10 mouse cellular contexts compared by ENCODE assay signal in the genomic region with DNA sequence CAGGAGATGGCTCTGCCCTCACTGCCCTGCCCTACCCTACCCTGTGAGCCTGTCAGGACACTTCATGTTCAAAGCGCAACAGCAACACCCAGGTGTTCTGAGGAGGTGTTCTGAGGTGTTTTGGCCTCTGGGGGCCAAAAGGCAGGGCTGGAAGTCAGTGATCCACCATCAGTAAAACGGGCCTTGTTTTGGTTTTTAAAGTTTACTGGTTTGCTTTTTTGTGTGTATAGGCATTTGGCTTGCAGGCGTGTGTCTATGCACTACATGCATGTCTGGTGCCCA. TPM values are rescaled to one million over a fixed set of nuclear protein-coding genes. Genes with fewer than 3 reads are reported as not detected.
A peak's percentile ranks its signal among the peaks of the same experiment; 100 is the strongest.
DNase-seq lines count a peak whose midpoint lies in the region; ATAC-seq and TF ChIP-seq lines count a peak whose summit lies in the region.
"Had no signal": no experiment of that assay in that cellular context is flagged by ENCODE, and none has a peak within 500 bp of the region (broad histone marks: within the 10 kb centered on the region; RNA-seq: fewer than 3 reads in every experiment).

No protein-coding gene starts in this region.

- no peak for TF ChIP-seq CTCF in heart, adult 2 months (IDR thresholded peaks at IDR 0.05)

- intact Hi-C loops in heart, adult 2 months (cut with DNase I) = loop anchor here (2.0 kb wide), 2 partner anchors 18 to 30 kb away; a partner anchor contains a TSS

- H3K4me3 ChIP-seq in heart, adult 2 months = no peak overlapping the region; the same call in 1 of the 2 replicates
- no peak overlapping the region for H3K4me3 ChIP-seq in neural tube, embryonic 11.5 days (ENCODE audit: low read depth, low read length)
- H3K4me3 ChIP-seq in limb, embryonic 15.5 days = peak overlapping the region; percentile 23
- peak overlapping the region; percentile 51 for H3K4me3 ChIP-seq in stomach, embryonic 16.5 days (replicated peaks; ENCODE audit: low read length)
- H3K4me3 ChIP-seq: myocyte had no signal

- H3K4me2 ChIP-seq in neural tube, embryonic 11.5 days (ENCODE audit: low read depth) = peak overlapping the region; percentile 30; the same call in 1 of the 2 replicates
- peak overlapping the region; percentile 31 for H3K4me2 ChIP-seq in limb, embryonic 15.5 days
- H3K4me2 ChIP-seq in stomach, embryonic 16.5 days (ENCODE audit: low read depth, low read length) = peak overlapping the region; percentile 67

- TF ChIP-seq POLR2A in heart, adult 2 months (IDR thresholded peaks at IDR 0.05; ENCODE audit: insufficient read depth, low read depth, low read length) = no peak

- no peak for DNase-seq in heart, adult 2 months
- no peak for DNase-seq in heart, adult 11 months
- no peak for DNase-seq in neural tube, embryonic 11.5 days (ENCODE audit: low spot score)
- no peak for DNase-seq in neural tube, embryonic 10.5 days (ENCODE audit: extremely low spot score, low spot score)
- no peak for DNase-seq in c-Kit-positive CD71-positive TER-119-positive erythroid progenitor cells, embryonic 14.5 days (ENCODE audit: low spot score)
- no peak for DNase-seq in left cerebral cortex, adult 11 months (ENCODE audit: low spot score)
- DNase-seq: thymus, postnatal 25 days had no signal

- peak overlapping the region; percentile 53 for H3K9ac ChIP-seq in heart, adult 2 months (ENCODE audit: low read depth, low read length)
- no peak overlapping the region for H3K9ac ChIP-seq in neural tube, embryonic 11.5 days (ENCODE audit: low read length)
- no peak overlapping the region for H3K9ac ChIP-seq in limb, embryonic 15.5 days
- peak overlapping the region; percentile 54 for H3K9ac ChIP-seq in stomach, embryonic 16.5 days (ENCODE audit: low read length)

- H3K36me3 ChIP-seq in heart, adult 2 months (ENCODE audit: control insufficient read depth, insufficient read depth, low read length) = no peaks in the 10 kb centered on the region
- H3K36me3 ChIP-seq in neural tube, embryonic 11.5 days (ENCODE audit: control insufficient read depth, insufficient read depth, low read length) = no peaks in the 10 kb centered on the region
- no peaks in the 10 kb centered on the region for H3K36me3 ChIP-seq in limb, embryonic 15.5 days
- H3K36me3 ChIP-seq in stomach, embryonic 16.5 days (ENCODE audit: control insufficient read depth, insufficient read depth, low read length) = no peaks in the 10 kb centered on the region

- no peak overlapping the region; the same call in 1 of the 2 replicates for H3K27ac ChIP-seq in heart, adult 2 months
- H3K27ac ChIP-seq in neural tube, embryonic 11.5 days (ENCODE audit: low read depth, low read length) = no peak overlapping the region
- no peak overlapping the region for H3K27ac ChIP-seq in limb, embryonic 15.5 days
- H3K27ac ChIP-seq in stomach, embryonic 16.5 days (ENCODE audit: low read length) = no peak overlapping the region

- TF ChIP-seq EP300 in heart, adult 2 months (IDR thresholded peaks at IDR 0.05; ENCODE audit: insufficient read depth, low read depth, low read length) = no peak

- ATAC-seq in neural tube, embryonic 11.5 days (ENCODE audit: insufficient read depth, low FRiP score, low TSS enrichment) = no peak
- no peak for ATAC-seq in limb, embryonic 15.5 days (ENCODE audit: insufficient number of reproducible peaks, low FRiP score, low TSS enrichment, low read depth)
- ATAC-seq in stomach, embryonic 16.5 days (ENCODE audit: insufficient read depth, low FRiP score) = no peak; the same call in 1 of the 2 replicates

- H3K4me1 ChIP-seq in heart, adult 2 months (ENCODE audit: control insufficient read depth, insufficient read depth, low read length) = no peaks in the 10 kb centered on the region; the same call in 1 of the 2 replicates
- no peaks in the 10 kb centered on the region for H3K4me1 ChIP-seq in neural tube, embryonic 11.5 days (ENCODE audit: control insufficient read depth, insufficient read depth, low read length)
- peaks cover 8% of the 10 kb centered on the region for H3K4me1 ChIP-seq in limb, embryonic 15.5 days
- 0 out of 2 replicates have a peak, but pooled peaks cover 6% of the 10 kb centered on the region for H3K4me1 ChIP-seq in stomach, embryonic 16.5 days (ENCODE audit: control insufficient read depth, insufficient read depth, low read length)

- H3K79me2 ChIP-seq in heart, adult 2 months (replicated peaks; ENCODE audit: control insufficient read depth, insufficient read depth, low read length) = no peaks in the 10 kb centered on the region

- no peaks in the 10 kb centered on the region for H3K9me3 ChIP-seq in neural tube, embryonic 11.5 days (ENCODE audit: control insufficient read depth, low read length)
- no peaks in the 10 kb centered on the region for H3K9me3 ChIP-seq in limb, embryonic 15.5 days
- H3K9me3 ChIP-seq in stomach, embryonic 16.5 days (replicated peaks; ENCODE audit: control insufficient read depth, low read length) = 0 out of 2 replicates have a peak, but pooled peaks cover 3% of the 10 kb centered on the region

- 86% methylated on average over 3 of the region's 3 CpGs for WGBS in heart, adult 2 months
- WGBS in neural tube, embryonic 11.5 days = 87% methylated on average over 3 of the region's 3 CpGs
- 69% methylated on average over 3 of the region's 3 CpGs for WGBS in limb, embryonic 15.5 days
- WGBS in stomach, embryonic 16.5 days = 72% methylated on average over 3 of the region's 3 CpGs

- H3K27me3 ChIP-seq in heart, adult 2 months (ENCODE audit: control insufficient read depth, insufficient read depth, low read length) = no peaks in the 10 kb centered on the region
- H3K27me3 ChIP-seq in neural tube, embryonic 11.5 days (ENCODE audit: control insufficient read depth, insufficient read depth, low read length) = no peaks in the 10 kb centered on the region
- no peaks in the 10 kb centered on the region for H3K27me3 ChIP-seq in limb, embryonic 15.5 days
- no peaks in the 10 kb centered on the region for H3K27me3 ChIP-seq in stomach, embryonic 16.5 days (ENCODE audit: control insufficient read depth, insufficient read depth, low read length)

RNA-seq across cellular contexts. Expression of a gene that starts 17.9 kb away (rescaled TPM):
- total RNA-seq in heart, adult 2 months (2021) = under 1 TPM in 1 of 2 experiments, not detected in 1; 0.70 TPM
- 0.12 and 0.41 TPM in 2 replicates for polyA plus RNA-seq in heart, adult 2 months (2012; rRNA removed)
- 4.2 and 6.7 TPM in 2 replicates for polyA plus RNA-seq in neural tube, embryonic 11.5 days (2014; fragmentation: Nextera tagmentation; extraction: Ambion mirVana)
- polyA plus RNA-seq in limb, embryonic 15.5 days (2015; fragmentation: Nextera tagmentation; extraction: Ambion mirVana) = 6.7 TPM in 2 replicates
- polyA plus RNA-seq in stomach, embryonic 16.5 days (2015; fragmentation: Nextera tagmentation; extraction: Ambion mirVana) = 4.2 and 4.5 TPM in 2 replicates

RNA-seq across cellular contexts. Expression of a gene that starts 30.2 kb away (rescaled TPM):
- total RNA-seq in heart, adult 2 months (2021) = 1,000 to 10,000 TPM; 1,555 to 1,819 TPM
- 526 and 770 TPM in 2 replicates for polyA plus RNA-seq in heart, adult 2 months (2012; rRNA removed)
- polyA plus RNA-seq in neural tube, embryonic 11.5 days (2014; fragmentation: Nextera tagmentation; extraction: Ambion mirVana) = 654 and 724 TPM in 2 replicates
- 577 and 625 TPM in 2 replicates for polyA plus RNA-seq in limb, embryonic 15.5 days (2015; fragmentation: Nextera tagmentation; extraction: Ambion mirVana)
- 640 and 740 TPM in 2 replicates for polyA plus RNA-seq in stomach, embryonic 16.5 days (2015; fragmentation: Nextera tagmentation; extraction: Ambion mirVana)

RNA-seq across cellular contexts. Expression of a gene that starts 36.3 kb away (rescaled TPM):
- total RNA-seq in heart, adult 2 months (2021) = 10 to 100 TPM; 45.9 to 55.0 TPM
- 4.9 and 10.8 TPM in 2 replicates for polyA plus RNA-seq in heart, adult 2 months (2012; rRNA removed)
- polyA plus RNA-seq in neural tube, embryonic 11.5 days (2014; fragmentation: Nextera tagmentation; extraction: Ambion mirVana) = 46.8 and 51.7 TPM in 2 replicates
- polyA plus RNA-seq in limb, embryonic 15.5 days (2015; fragmentation: Nextera tagmentation; extraction: Ambion mirVana) = 41.1 and 46.5 TPM in 2 replicates
- polyA plus RNA-seq in stomach, embryonic 16.5 days (2015; fragmentation: Nextera tagmentation; extraction: Ambion mirVana) = 25.3 and 28.9 TPM in 2 replicates

RNA-seq across cellular contexts. Expression of a gene that starts 38.1 kb away (rescaled TPM):
- total RNA-seq in heart, adult 2 months (2021) = 10 to 100 TPM; 55.7 to 56.9 TPM
- 25.6 and 38.1 TPM in 2 replicates for polyA plus RNA-seq in heart, adult 2 months (2012; rRNA removed)
- 38.4 and 47.3 TPM in 2 replicates for polyA plus RNA-seq in neural tube, embryonic 11.5 days (2014; fragmentation: Nextera tagmentation; extraction: Ambion mirVana)
- polyA plus RNA-seq in limb, embryonic 15.5 days (2015; fragmentation: Nextera tagmentation; extraction: Ambion mirVana) = 46.6 and 74.3 TPM in 2 replicates
- polyA plus RNA-seq in stomach, embryonic 16.5 days (2015; fragmentation: Nextera tagmentation; extraction: Ambion mirVana) = 58.2 and 58.7 TPM in 2 replicates

Comparison
In these comparisons a context has a peak if more than half of its experiments do, and no peak if none do; other contexts are left out.
1. H3K4me3 ChIP-seq: peak in limb, embryonic 15.5 days (single experiment) and stomach, embryonic 16.5 days (single experiment); none in heart, adult 2 months (single experiment) and neural tube, embryonic 11.5 days (single experiment).
2. H3K9ac ChIP-seq: peak in heart, adult 2 months (single experiment) and stomach, embryonic 16.5 days (single experiment); none in neural tube, embryonic 11.5 days (single experiment) and limb, embryonic 15.5 days (single experiment).
3. Peak in every context shown above with its lines, with median percentiles within 50 percentile points of each other: H3K4me2 ChIP-seq.